Mouse (Mus musculus): ENCODE measurements at regions not wholly inside any gene's neighbourhood (a gene's known extent, or its start where the extent isn't known, plus 50 kb on each side); places are given as distances from the start of the nearest gene placed in this dataset.
A peak's percentile ranks its signal among the peaks of the same experiment; 100 is the strongest.

DNA sequence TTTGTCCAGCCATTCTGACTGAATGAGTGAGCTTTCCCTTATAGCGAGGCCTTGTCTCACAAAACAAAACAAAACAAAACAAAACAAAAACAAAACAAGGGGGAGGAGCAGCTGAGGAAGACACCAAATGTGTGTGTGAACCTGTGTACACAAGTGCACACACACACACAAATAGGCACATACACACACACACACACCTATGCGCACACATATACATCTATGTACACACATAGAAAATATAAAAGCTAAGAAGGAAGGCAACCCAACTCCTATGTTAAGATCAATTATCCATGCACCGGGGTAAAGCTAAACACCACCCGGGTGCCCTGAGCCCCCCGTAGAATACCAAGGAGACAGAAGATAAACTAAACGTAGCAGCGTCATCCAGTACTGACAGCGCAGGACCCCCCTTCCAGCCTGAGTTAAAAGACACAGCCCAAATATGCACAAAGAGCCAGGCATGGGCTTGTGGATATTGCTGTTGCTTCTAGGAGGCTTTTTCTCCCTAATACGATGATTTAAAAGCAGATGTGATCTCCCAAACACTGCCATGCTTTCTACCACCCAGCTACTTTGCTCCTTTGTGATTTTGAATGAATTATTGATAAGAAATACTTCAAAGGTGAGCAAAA lies 108.4 kb upstream of the Ptbp2 start:
- no peak for DNase-seq (ENCODE audit: low read depth)

DNA sequence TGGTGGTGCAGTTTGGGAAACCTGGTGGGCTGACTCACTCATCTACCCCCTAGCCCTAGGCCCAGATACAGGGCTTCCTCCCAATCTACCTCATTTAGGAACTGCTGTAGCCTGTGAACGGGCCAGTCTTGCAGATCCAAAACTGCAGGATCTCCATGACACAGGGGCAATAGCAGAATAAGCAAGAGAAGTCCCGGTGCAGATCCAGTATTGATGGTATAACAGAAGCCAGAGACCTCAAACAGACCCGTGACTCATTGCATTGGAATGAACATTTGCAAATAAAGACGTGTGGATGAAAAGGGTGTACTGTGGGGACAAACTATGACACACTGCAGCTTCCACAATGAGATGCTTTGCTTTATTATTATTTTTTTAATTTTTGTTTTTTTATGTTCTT lies 106.6 kb upstream of the Ptbp2 start:
- DNase-seq (ENCODE audit: low read depth): peak; percentile 65

GRCm38 (mm10) chr3:119888487-119888886 lies 104.2 kb upstream of the Ptbp2 start:
- DNase-seq (ENCODE audit: low read depth): no peak

- no peak for DNase-seq (ENCODE audit: low read depth)
Measured at GRCm38 (mm10) chr3:119876395-119876794, 92.1 kb upstream of the Ptbp2 start.

DNA sequence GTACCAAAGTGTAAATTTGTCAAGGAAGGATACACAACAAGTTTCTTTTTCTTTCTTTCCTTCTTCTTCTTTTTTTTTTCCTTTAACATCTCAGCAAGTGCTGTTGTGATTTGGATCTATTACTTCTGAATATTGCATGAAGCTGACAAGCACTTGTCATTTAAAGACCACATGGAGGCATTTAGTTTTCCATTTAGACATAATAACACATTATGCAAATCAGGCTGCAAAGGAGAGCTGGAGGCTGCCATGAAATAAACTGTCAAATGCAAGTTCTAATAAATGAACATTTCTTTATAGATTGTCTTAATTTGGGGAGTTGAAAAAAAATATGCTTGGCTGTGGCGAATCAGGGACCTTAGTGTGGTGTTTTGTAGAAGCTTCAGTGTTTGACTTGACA lies 90.8 kb upstream of the Ptbp2 start:
- DNase-seq (ENCODE audit: low read depth): no peak

- no peak for DNase-seq (ENCODE audit: low read depth)
Measured at GRCm38 (mm10) chr3:119862194-119862957, 78.1 kb upstream of the Ptbp2 start.
